Mouse (Mus musculus): ENCODE results near the gene Tbxas1.

DNA sequence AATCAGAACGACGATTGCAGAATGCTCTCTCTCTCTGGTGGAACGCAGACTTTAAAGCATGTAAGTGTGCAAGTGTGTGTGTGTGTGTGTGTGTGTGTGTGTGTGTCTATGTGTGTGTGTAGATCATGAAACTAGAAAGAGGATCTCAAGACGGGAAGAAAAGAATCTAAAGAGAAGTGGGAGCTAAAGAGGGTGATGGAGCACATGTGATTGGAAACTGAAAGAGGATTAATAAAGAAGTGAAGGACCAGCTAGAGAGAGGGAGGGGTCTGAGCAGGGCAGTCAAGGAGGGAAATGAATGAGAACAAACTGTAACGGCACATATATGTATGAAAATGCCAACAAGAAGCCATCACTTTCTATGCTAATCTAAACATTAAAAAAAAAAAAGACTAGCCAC, 92.8 kb downstream of the Tbxas1 start:
- TF ChIP-seq POLR2A (IDR thresholded peaks at IDR 0.05; ENCODE audit: low read depth, low read length) (no peak), ZKSCAN1 (IDR thresholded peaks at IDR 0.05; ENCODE audit: borderline replicate concordance, low read depth, low read length) (no peak), KAT2A (IDR thresholded peaks at IDR 0.05; ENCODE audit: insufficient replicate concordance, low read length) (no peak), CTCF (conservative IDR thresholded peaks at IDR 0.05 in 1 of 2, IDR thresholded peaks at IDR 0.05 in 1 of 2; ENCODE audit: low read depth in 2 of 2, low read length in 2 of 2) (no peak)

All from CH12.LX (cell line).